Mouse (Mus musculus): Measurements from ENCODE around the gene Gm45902. TPM values are rescaled to one million over a fixed set of nuclear protein-coding genes. Genes with fewer than 3 reads are reported as not detected.
A peak's percentile ranks its signal among the peaks of the same experiment; 100 is the strongest.

Gm45902 gene
- 8.7 and 9.4 TPM in 2 replicates for polyA plus RNA-seq (2014; fragmentation: Nextera tagmentation; extraction: Ambion mirVana)

DNA sequence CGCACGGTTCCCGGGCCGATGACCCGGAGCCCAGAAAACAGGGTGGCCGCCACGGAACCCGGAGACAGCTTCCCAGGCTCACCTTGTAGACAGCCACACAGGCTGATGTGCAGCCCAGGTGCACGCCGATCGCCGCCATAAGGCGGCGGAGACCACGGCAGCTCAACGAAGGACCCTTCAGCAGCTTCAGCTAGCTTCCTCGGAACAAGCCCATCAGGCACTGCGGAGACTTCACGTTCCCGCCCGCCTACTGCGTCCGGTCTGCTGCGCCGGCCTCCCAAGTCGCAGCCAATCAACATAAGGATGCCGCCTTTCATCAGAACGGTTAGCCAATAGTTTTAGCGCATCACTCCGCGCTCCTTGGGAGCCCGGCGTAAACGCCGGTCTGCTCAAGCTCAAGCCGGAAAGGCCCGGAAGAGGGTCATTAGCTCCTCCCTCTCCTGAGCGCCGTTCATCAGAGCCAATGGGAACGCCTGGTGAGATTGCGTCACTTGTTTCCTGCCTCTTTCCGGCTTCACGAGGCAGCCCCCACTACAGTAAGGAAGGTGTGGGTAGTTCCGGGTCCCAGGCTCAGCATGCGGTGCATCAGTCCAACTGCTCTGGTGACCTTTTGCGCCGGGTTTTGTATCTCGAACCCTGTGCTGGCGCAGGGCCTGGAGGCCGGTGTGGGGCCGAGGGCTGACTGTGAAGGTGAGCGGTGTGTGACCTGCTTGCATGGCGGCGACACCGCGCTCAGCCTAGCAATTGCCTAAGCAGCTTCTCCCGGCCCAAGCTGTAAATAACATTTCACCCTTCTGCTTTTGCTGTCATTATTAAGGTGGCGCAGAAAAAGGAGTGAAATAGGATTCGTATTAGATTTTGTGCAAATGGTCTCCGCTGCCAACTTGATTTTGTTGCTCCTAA, at the start of gene Gm45902, which contains the start of the genes Hspa14 and Cdnf:
Gene Gm45902 (minus strand): TSS at position 239 of the 903 bp plus-strand sequence.
Gene Hspa14 (minus strand): TSS at position 263 of the 903 bp plus-strand sequence.
Gene Cdnf (plus strand): TSS at position 479 of the 903 bp plus-strand sequence.
- H3K27ac ChIP-seq (ENCODE audit: low read depth, low read length) = peak within 1 kb of the TSS; percentile 41; the same call in 1 of the 2 replicates
- DNase-seq (ENCODE audit: low spot score, missing footprints) (peak; percentile 99), ATAC-seq (ENCODE audit: low FRiP score) (peak; percentile 100)
- H3K36me3 ChIP-seq (ENCODE audit: control insufficient read depth, insufficient read depth, low read length) = peaks cover 10% of the 10 kb centered on the region; the same call in 1 of the 2 replicates
- peak within 1 kb of the TSS; percentile 74 for H3K9ac ChIP-seq (ENCODE audit: low read length)
- H3K27me3 ChIP-seq (ENCODE audit: control insufficient read depth, insufficient read depth, low read length) = no peaks in the 10 kb centered on the region
- H3K4me1 ChIP-seq (ENCODE audit: control insufficient read depth, insufficient read depth, low read length) = peaks cover 9% of the 10 kb centered on the region
- H3K4me2 ChIP-seq = peak within 1 kb of the TSS; percentile 76
- under 1% methylated on average over 60 of the region's 60 CpGs for WGBS
- H3K4me3 ChIP-seq (ENCODE audit: low read depth, low read length) = peak within 1 kb of the TSS; percentile 50
- H3K9me3 ChIP-seq (ENCODE audit: control insufficient read depth, low read length) = no peaks in the 10 kb centered on the region

GRCm38 (mm10) chr2:3546588-3546987, 34.0 kb upstream of the Gm45902 start:
- H3K9me3 ChIP-seq (ENCODE audit: control insufficient read depth, low read length) = no peaks in the 10 kb centered on the region
- H3K27me3 ChIP-seq (ENCODE audit: control insufficient read depth, insufficient read depth, low read length) = no peaks in the 10 kb centered on the region
- H3K9ac ChIP-seq (ENCODE audit: low read length) = no peak overlapping the region
- DNase-seq (ENCODE audit: low spot score, missing footprints) = peak; percentile 90
- ATAC-seq (ENCODE audit: low FRiP score) = no peak
- no peaks in the 10 kb centered on the region for H3K36me3 ChIP-seq (ENCODE audit: control insufficient read depth, insufficient read depth, low read length)
- H3K4me1 ChIP-seq (ENCODE audit: control insufficient read depth, insufficient read depth, low read length) = no peaks in the 10 kb centered on the region
- 2% methylated on average over 4 of the region's 4 CpGs for WGBS
- H3K27ac ChIP-seq (ENCODE audit: low read depth, low read length) = no peak overlapping the region
- no peak overlapping the region for H3K4me2 ChIP-seq
- H3K4me3 ChIP-seq (ENCODE audit: low read depth, low read length) = no peak overlapping the region

DNA sequence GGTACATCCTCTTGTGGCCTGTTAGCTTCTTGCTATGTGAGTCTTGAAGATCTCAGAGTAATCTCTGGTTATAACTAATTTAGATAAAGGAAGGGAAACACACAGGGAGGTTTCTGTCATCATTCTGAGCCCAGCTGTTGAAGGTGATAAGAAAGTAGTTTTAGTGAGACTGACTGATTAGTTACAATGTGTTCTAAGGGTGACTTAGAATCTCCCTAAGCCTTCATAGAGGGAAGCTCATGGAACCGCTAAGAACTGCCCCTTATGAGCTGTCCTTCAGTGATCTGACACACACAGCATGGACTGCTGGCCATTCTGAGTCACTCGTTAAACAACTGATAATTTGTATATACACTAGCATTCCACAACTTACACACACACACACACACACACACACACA, 33.5 kb upstream of the Gm45902 start:
- Histone ChIP-seq H3K4me1 (ENCODE audit: control insufficient read depth, insufficient read depth, low read length) (no peaks in the 10 kb centered on the region), H3K27me3 (ENCODE audit: control insufficient read depth, insufficient read depth, low read length) (no peaks in the 10 kb centered on the region), H3K4me2 (no peak overlapping the region), H3K9me3 (ENCODE audit: control insufficient read depth, low read length) (no peaks in the 10 kb centered on the region), H3K27ac (ENCODE audit: low read depth, low read length) (no peak overlapping the region), H3K9ac (ENCODE audit: low read length) (no peak overlapping the region), H3K4me3 (ENCODE audit: low read depth, low read length) (no peak overlapping the region), H3K36me3 (ENCODE audit: control insufficient read depth, insufficient read depth, low read length) (no peaks in the 10 kb centered on the region)
- ATAC-seq (ENCODE audit: low FRiP score) (no peak), DNase-seq (ENCODE audit: low spot score, missing footprints) (no peak)
- 82% methylated on average over 2 of the region's 2 CpGs for WGBS

DNA sequence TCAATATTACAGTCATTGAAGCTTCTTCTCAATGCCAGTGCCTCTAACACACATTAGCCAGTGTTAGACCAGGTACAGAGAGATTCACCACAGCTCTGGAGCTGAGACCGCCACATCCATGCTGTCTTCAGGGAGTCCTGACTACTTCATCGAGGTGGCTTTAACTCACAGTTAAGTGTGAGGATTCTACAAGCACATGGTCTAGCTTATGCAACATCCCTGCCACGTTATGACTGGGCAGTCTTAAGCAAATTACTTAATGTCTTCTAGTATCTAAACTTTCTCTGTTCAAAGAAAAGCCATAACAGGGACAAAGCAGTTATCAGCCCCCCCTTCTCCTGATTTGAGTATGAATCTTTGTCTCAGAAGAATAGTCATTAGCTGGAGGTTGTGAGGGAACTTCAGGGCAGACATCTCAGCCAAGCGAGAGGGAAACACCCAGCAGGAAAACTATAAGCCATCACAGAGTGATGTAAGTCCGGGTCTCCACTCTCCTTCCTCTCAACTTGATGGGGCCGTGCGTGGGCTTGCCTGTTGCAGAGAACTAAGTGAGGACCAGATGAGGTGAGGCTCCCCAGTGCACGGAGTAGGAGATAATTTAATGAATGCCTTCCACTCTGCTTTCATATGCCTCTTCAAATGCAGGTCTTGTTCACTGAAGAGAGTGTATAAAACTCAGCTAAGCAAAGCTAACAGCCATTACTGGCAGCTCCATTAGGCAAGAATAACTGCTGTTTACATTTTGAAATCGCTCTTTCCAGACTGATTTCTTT, 28.9 kb upstream of the Gm45902 start:
- DNase-seq (ENCODE audit: low spot score, missing footprints) = peak; percentile 62
- no peak overlapping the region for H3K4me3 ChIP-seq (ENCODE audit: low read depth, low read length)
- no peaks in the 10 kb centered on the region for H3K36me3 ChIP-seq (ENCODE audit: control insufficient read depth, insufficient read depth, low read length)
- H3K9ac ChIP-seq (ENCODE audit: low read length) = no peak overlapping the region
- H3K27me3 ChIP-seq (ENCODE audit: control insufficient read depth, insufficient read depth, low read length) = no peaks in the 10 kb centered on the region
- H3K4me1 ChIP-seq (ENCODE audit: control insufficient read depth, insufficient read depth, low read length) = no peaks in the 10 kb centered on the region
- WGBS = 77% methylated on average over 9 of the region's 9 CpGs
- H3K4me2 ChIP-seq = no peak overlapping the region
- no peak for ATAC-seq (ENCODE audit: low FRiP score)
- no peak overlapping the region for H3K27ac ChIP-seq (ENCODE audit: low read depth, low read length)
- H3K9me3 ChIP-seq (ENCODE audit: control insufficient read depth, low read length) = no peaks in the 10 kb centered on the region

- Histone ChIP-seq H3K9me3 (ENCODE audit: control insufficient read depth, low read length) (no peaks in the 10 kb centered on the region), H3K4me1 (ENCODE audit: control insufficient read depth, insufficient read depth, low read length) (no peaks in the 10 kb centered on the region), H3K27me3 (ENCODE audit: control insufficient read depth, insufficient read depth, low read length) (no peaks in the 10 kb centered on the region), H3K36me3 (ENCODE audit: control insufficient read depth, insufficient read depth, low read length) (no peaks in the 10 kb centered on the region), H3K4me2 (no peak overlapping the region), H3K4me3 (ENCODE audit: low read depth, low read length) (no peak overlapping the region), H3K27ac (ENCODE audit: low read depth, low read length) (no peak overlapping the region), H3K9ac (ENCODE audit: low read length) (no peak overlapping the region)
- ATAC-seq (ENCODE audit: low FRiP score) (no peak), DNase-seq (ENCODE audit: low spot score, missing footprints) (no peak)
- WGBS = 85% methylated on average over 6 of the region's 6 CpGs
These were observed 13.7 kb upstream of the Gm45902 start for GRCm38 (mm10) chr2:3526288-3526687.

- no peak overlapping the region for H3K4me2 ChIP-seq
- H3K4me3 ChIP-seq (ENCODE audit: low read depth, low read length) = no peak overlapping the region
- no peaks in the 10 kb centered on the region for H3K36me3 ChIP-seq (ENCODE audit: control insufficient read depth, insufficient read depth, low read length)
- DNase-seq (ENCODE audit: low spot score, missing footprints) (peak; percentile 41), ATAC-seq (ENCODE audit: low FRiP score) (no peak)
- WGBS = 77% methylated on average over 4 of the region's 4 CpGs
- H3K4me1 ChIP-seq (ENCODE audit: control insufficient read depth, insufficient read depth, low read length) = no peaks in the 10 kb centered on the region
- no peaks in the 10 kb centered on the region for H3K27me3 ChIP-seq (ENCODE audit: control insufficient read depth, insufficient read depth, low read length)
- no peak overlapping the region for H3K27ac ChIP-seq (ENCODE audit: low read depth, low read length)
- H3K9ac ChIP-seq (ENCODE audit: low read length) = no peak overlapping the region
- H3K9me3 ChIP-seq (ENCODE audit: control insufficient read depth, low read length) = no peaks in the 10 kb centered on the region
These were observed 10.0 kb upstream of the Gm45902 start for GRCm38 (mm10) chr2:3522558-3522957.

DNA sequence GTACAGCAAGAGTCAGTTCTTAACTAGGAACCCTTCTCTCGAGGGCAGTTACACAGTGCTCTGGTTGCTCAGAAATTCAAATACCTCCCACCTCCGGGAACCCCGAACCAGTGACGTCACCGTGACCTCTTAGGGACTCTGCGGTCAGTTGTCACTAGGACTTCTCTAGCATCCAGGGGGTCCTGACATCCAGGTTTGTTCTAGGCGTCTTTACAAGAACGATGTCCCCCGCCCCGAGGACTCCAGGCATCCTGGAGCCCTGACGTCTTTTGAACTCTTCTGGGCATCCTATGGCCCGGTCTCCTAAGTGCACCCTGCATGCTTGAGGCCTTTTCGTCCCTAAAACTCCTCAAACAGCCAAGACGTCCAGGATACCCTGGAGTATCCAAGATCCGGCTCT, 514 bp downstream of the Gm45902 start:
- peak overlapping the region; percentile 74 for H3K9ac ChIP-seq (ENCODE audit: low read length)
- H3K4me1 ChIP-seq (ENCODE audit: control insufficient read depth, insufficient read depth, low read length) = peaks cover 9% of the 10 kb centered on the region
- DNase-seq (ENCODE audit: low spot score, missing footprints) (peak; percentile 93), ATAC-seq (ENCODE audit: low FRiP score) (no peak; the same call in none of the 2 replicates)
- peak overlapping the region; percentile 50 for H3K4me3 ChIP-seq (ENCODE audit: low read depth, low read length)
- no peaks in the 10 kb centered on the region for H3K9me3 ChIP-seq (ENCODE audit: control insufficient read depth, low read length)
- peak overlapping the region; percentile 76 for H3K4me2 ChIP-seq
- H3K27ac ChIP-seq (ENCODE audit: low read depth, low read length) = no peak overlapping the region; the same call in 1 of the 2 replicates
- no peaks in the 10 kb centered on the region for H3K27me3 ChIP-seq (ENCODE audit: control insufficient read depth, insufficient read depth, low read length)
- peaks cover 10% of the 10 kb centered on the region; the same call in 1 of the 2 replicates for H3K36me3 ChIP-seq (ENCODE audit: control insufficient read depth, insufficient read depth, low read length)
- WGBS = under 1% methylated on average over 15 of the region's 15 CpGs

- ATAC-seq (ENCODE audit: low FRiP score) (no peak), DNase-seq (ENCODE audit: low spot score, missing footprints) (no peak)
- Histone ChIP-seq H3K9ac (ENCODE audit: low read length) (no peak overlapping the region), H3K9me3 (ENCODE audit: control insufficient read depth, low read length) (no peaks in the 10 kb centered on the region), H3K4me3 (ENCODE audit: low read depth, low read length) (no peak overlapping the region), H3K36me3 (ENCODE audit: control insufficient read depth, insufficient read depth, low read length) (peaks cover 10% of the 10 kb centered on the region; the same call in 1 of the 2 replicates), H3K27me3 (ENCODE audit: control insufficient read depth, insufficient read depth, low read length) (no peaks in the 10 kb centered on the region), H3K27ac (ENCODE audit: low read depth, low read length) (no peak overlapping the region), H3K4me2 (no peak overlapping the region), H3K4me1 (ENCODE audit: control insufficient read depth, insufficient read depth, low read length) (no peaks in the 10 kb centered on the region)
- 97% methylated on average over 5 of the region's 5 CpGs for WGBS
These were observed 11.7 kb downstream of the Gm45902 start for GRCm38 (mm10) chr2:3500886-3501285.
